Mouse (Mus musculus) ES-E14 (cell line): ENCODE measurements around the gene Lck. TPM values are rescaled to one million over a fixed set of nuclear protein-coding genes. Genes with fewer than 3 reads are reported as not detected.

Source experiments
- DNase-seq: peaks from one replicate; pipeline ENCODE4 v3.0.0-alpha.2; 2013; ENCODE audit warnings: low read depth, low spot score
- H3K27ac ChIP-seq: 2 replicates; pipeline ENCODE4 v1.5.1; 2012; ENCODE audit warnings: low read depth, mild to moderate bottlenecking, low read length, moderate library complexity, mixed read lengths; ENCODE audit not compliant: poor library complexity, insufficient read depth, severe bottlenecking
- H3K36me3 ChIP-seq: 2 replicates; pipeline ENCODE4 v1.6.1; 2012; ENCODE audit warnings: mild to moderate bottlenecking, low read length, moderate library complexity, mixed read lengths; ENCODE audit not compliant: control insufficient read depth, poor library complexity, insufficient read depth, severe bottlenecking
- H3K4me1 ChIP-seq, 2 experiments: fragments of 150-350 bp in 1 of 2; sonication (generic) in 1 of 2; 2 replicates each; pipeline ENCODE4 v1.6.1; 2012; ENCODE audit warnings: low read length in 2 of 2, mild to moderate bottlenecking in 1 of 2, mixed read lengths in 1 of 2; ENCODE audit not compliant: control insufficient read depth in 2 of 2, insufficient read depth in 2 of 2, poor library complexity in 1 of 2
- H3K4me3 ChIP-seq, 2 experiments: fragments of 150-350 bp in 1 of 2; sonication (generic) in 1 of 2; 2 replicates each; pipeline ENCODE4 v1.5.1; 2012; ENCODE audit warnings: low read length in 2 of 2, low read depth in 1 of 2, mild to moderate bottlenecking in 1 of 2, mixed read lengths in 1 of 2; ENCODE audit not compliant: insufficient read depth in 1 of 2, poor library complexity in 1 of 2, severe bottlenecking in 1 of 2
- H3K9ac ChIP-seq: 2 replicates; pipeline ENCODE4 v1.6.1; 2012; ENCODE audit warnings: low read depth, mild to moderate bottlenecking, low read length, mixed read lengths; ENCODE audit not compliant: poor library complexity, insufficient read depth, severe bottlenecking
- H3K9me3 ChIP-seq: fragments of 150-350 bp; sonication (generic); 2 replicates; pipeline ENCODE4 v1.6.1; 2012; ENCODE audit warnings: low read depth, mild to moderate bottlenecking, low read length; ENCODE audit not compliant: control insufficient read depth, insufficient read depth
- CHD2 ChIP-seq: IDR thresholded peaks from 2 replicates; pipeline ENCODE4 v1.6.1; 2014; ENCODE audit warnings: mild to moderate bottlenecking, low read depth, low read length, inconsistent platforms
- HCFC1 ChIP-seq: IDR thresholded peaks from 2 replicates; pipeline ENCODE4 v1.6.1; 2012; ENCODE audit warnings: low read length, inconsistent platforms, borderline replicate concordance; ENCODE audit not compliant: insufficient read depth
- MAFK ChIP-seq: IDR thresholded peaks from 2 replicates; pipeline ENCODE4 v1.6.1; 2014; ENCODE audit warnings: mild to moderate bottlenecking, low read depth, low read length, inconsistent platforms; ENCODE audit not compliant: insufficient read depth
- ZC3H11A ChIP-seq: IDR thresholded peaks from 2 replicates; pipeline ENCODE4 v1.6.1; 2012; ENCODE audit warnings: low read depth, mild to moderate bottlenecking, inconsistent platforms, low read length, borderline replicate concordance
- ZNF384 ChIP-seq: IDR thresholded peaks from 2 replicates; pipeline ENCODE4 v1.6.1; 2012; ENCODE audit warnings: low read depth, low read length, inconsistent platforms
- in situ Hi-C, 2 experiments: fragments of 600-800 bp; cut with MboI; formaldehyde crosslinking; loops; one replicate each; pipeline ENCODE4 v1.15.1; 2025; ENCODE audit warnings: low sequenced_read_pairs in 2 of 2, inconsistent platforms in 1 of 2; ENCODE audit not compliant: unreplicated experiment in 2 of 2
- total RNA-seq: library from RNA; depleted of rRNA; stranded (reverse); fragments of 300-350 nt; gene quantifications from 2 replicates; pipeline ENCODE4 v1.2.3, GENCODE M21; 2012

Lck gene
- total RNA-seq, 1 experiment, result 19.1 TPM

GRCm38 (mm10) chr4:129609139-129609631 lies 35.7 kb upstream of the Lck start:
- peak overlapping the region; percentile 55 for H3K27ac ChIP-seq
- no peak overlapping the region for H3K4me3 ChIP-seq
- peaks cover 10% of the 10 kb centered on the region; the same call in 1 of the 2 replicates for H3K36me3 ChIP-seq
- no peak for DNase-seq
- no peaks in the 10 kb centered on the region for H3K9me3 ChIP-seq
- peaks cover 4 to 25% of the 10 kb centered on the region in 2 experiments; a peak in 2 of 4 replicates for H3K4me1 ChIP-seq
- H3K9ac ChIP-seq, result peak overlapping the region; percentile 29; the same call in 1 of the 2 replicates
- in situ Hi-C loops, result no loop called here
- TF ChIP-seq CHD2 (no peak), ZNF384 (no peak), HCFC1 (no peak), MAFK (no peak), ZC3H11A (no peak)

GRCm38 (mm10) chr4:129608426-129609025 lies 35.1 kb upstream of the Lck start:
- peak overlapping the region; percentile 70 for H3K27ac ChIP-seq
- DNase-seq, result peak; percentile 85
- in situ Hi-C loops, result no loop called here
- no peak for TF ChIP-seq HCFC1
- no peaks in the 10 kb centered on the region for H3K9me3 ChIP-seq
- no peak overlapping the region for H3K4me3 ChIP-seq
- H3K36me3 ChIP-seq, result peaks cover 10% of the 10 kb centered on the region; the same call in 1 of the 2 replicates
- H3K4me1 ChIP-seq, result peaks cover 6 to 21% of the 10 kb centered on the region in 2 experiments; a peak in 1 of 4 replicates
- H3K9ac ChIP-seq, result peak overlapping the region; percentile 38; the same call in 1 of the 2 replicates

DNA sequence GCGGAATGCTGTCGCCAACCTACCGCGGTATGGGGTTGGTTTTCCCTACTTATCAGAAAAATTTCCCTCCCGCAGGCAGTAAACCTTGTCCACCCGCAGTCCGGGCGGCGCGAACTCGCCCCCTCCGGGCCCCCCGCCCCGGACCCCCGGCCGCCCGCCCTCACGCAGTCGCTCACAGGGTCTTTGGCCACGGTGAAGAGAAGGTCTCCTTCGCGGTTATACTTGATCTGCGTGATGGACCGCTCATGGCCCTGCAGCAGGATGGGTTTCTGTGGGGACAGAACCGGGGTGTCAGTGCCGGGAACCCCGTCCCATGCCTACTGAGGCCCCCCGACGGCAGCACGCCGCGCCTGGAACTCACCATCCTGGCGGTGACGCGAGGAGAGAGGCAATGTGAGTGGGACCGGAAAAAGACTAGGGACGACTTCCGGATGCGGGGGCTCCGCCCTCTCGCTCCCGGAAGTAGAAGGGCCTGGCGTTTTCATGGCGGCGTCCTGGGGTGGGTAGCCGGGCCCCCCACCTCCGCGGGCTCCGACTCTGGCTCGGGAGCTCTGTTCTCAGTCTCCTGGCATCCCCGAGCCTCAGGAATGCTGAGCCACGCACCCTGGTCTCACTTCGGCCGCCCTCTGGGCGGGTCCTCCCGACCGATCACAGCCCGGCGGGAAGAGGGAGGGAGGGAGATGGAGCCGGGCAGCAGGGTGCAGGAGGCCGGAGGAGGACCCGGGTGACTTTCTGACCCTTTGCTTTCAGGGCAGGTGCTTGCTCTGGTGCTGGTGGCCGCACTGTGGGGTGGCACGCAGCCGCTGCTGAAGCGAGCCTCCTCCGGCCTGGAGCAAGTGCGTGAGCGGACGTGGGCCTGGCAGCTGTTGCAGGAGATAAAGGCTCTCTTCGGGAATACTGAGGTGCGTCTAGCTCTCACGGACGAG lies 27.1 kb upstream of the Lck start, which contains the start of the genes Eif3i and Tmem234:
Gene Eif3i (minus strand): TSS at position 416 of the 926 bp plus-strand sequence.
Gene Tmem234 (plus strand): TSS at position 436 of the 926 bp plus-strand sequence.
- TF ChIP-seq MAFK, result no peak
- peak; percentile 60; the same call in 1 of the 2 replicates for TF ChIP-seq HCFC1
- H3K27ac ChIP-seq, result no peak within 1 kb of the TSS
- peaks cover 14% of the 10 kb centered on the region; the same call in 1 of the 2 replicates for H3K36me3 ChIP-seq

GRCm38 (mm10) chr4:129588865-129589264 lies 15.4 kb upstream of the Lck start:
- in situ Hi-C loops, result no loop called here
- no peak overlapping the region for H3K27ac ChIP-seq
- H3K4me3 ChIP-seq, result no peak overlapping the region
- TF ChIP-seq ZC3H11A (no peak), HCFC1 (no peak), ZNF384 (no peak)
- H3K4me1 ChIP-seq, result peaks cover 0 to 8% of the 10 kb centered on the region in 2 experiments; a peak in 1 of 4 replicates
- H3K9me3 ChIP-seq, result no peaks in the 10 kb centered on the region
- DNase-seq, result no peak
- H3K9ac ChIP-seq, result no peak overlapping the region
- H3K36me3 ChIP-seq, result peaks cover 23% of the 10 kb centered on the region

More for the DNA sequence above, 27.1 kb upstream of the Lck start, which contains the start of the genes Eif3i and Tmem234:
- Histone ChIP-seq H3K4me1 (peaks cover 9 to 13% of the 10 kb centered on the region in 2 experiments; a peak in 3 of 4 replicates), H3K9me3 (no peaks in the 10 kb centered on the region), H3K4me3 (peak within 1 kb of the TSS; percentile 95 to 99), H3K9ac (peak within 1 kb of the TSS; percentile 94)
- no peak for DNase-seq
- in situ Hi-C loops, result no loop called here
